Mouse (Mus musculus) urinary bladder, adult 18-20 months (tissue): ENCODE data around the gene Olfr820.
"Not testable (repeated sequence)": the region's sequence is repeated elsewhere in the genome, so short reads cannot be mapped to it uniquely, and the experiment has no call there.

Experiments used
- DNase-seq, 2 experiments: peaks; one replicate each; pipeline ENCODE4 v3.0.0; 2022; ENCODE audit warnings: low spot score in 2 of 2, mixed read lengths in 2 of 2

Olfr820 gene

GRCm38 (mm10) chr10:130012321-130012720 lies at the start of gene Olfr820:
Gene Olfr820 (plus strand): TSS chr10:130012621.
- no peak for DNase-seq

- not testable (repeated sequence) for DNase-seq
Observed at GRCm38 (mm10) chr10:129966232-129966631, 46.2 kb upstream of the Olfr820 start.

GRCm38 (mm10) chr10:129967166-129967565 lies 45.3 kb upstream of the Olfr820 start, which contains the start of gene Olfr819:
Gene Olfr819 (minus strand): TSS chr10:129967266.
- not testable (repeated sequence) for DNase-seq

GRCm38 (mm10) chr10:129972994-129973393 lies 39.4 kb upstream of the Olfr820 start:
- DNase-seq: not testable (repeated sequence)

GRCm38 (mm10) chr10:129976040-129976439 lies 36.4 kb upstream of the Olfr820 start, which contains the start of gene Olfr247:
Gene Olfr247 (minus strand): TSS chr10:129976140.
- DNase-seq: not testable (repeated sequence)

- not testable (repeated sequence) for DNase-seq
Observed at GRCm38 (mm10) chr10:129981867-129982266, 30.6 kb upstream of the Olfr820 start.

GRCm38 (mm10) chr10:129984962-129985361 lies 27.5 kb upstream of the Olfr820 start, which contains the start of gene Gm10310:
Gene Gm10310 (minus strand): TSS chr10:129985062.
- DNase-seq: not testable (repeated sequence)

- DNase-seq: not testable (repeated sequence)
Observed at GRCm38 (mm10) chr10:130004104-130004503, 8.3 kb upstream of the Olfr820 start.

- not testable (repeated sequence) for DNase-seq
Observed at GRCm38 (mm10) chr10:130005366-130005765, 7.1 kb upstream of the Olfr820 start.

- DNase-seq: no peak
Observed at GRCm38 (mm10) chr10:130030048-130030447, 17.6 kb downstream of the Olfr820 start, which contains the start of gene Olfr821. Gene Olfr821 (plus strand): TSS chr10:130030348.

- no peak for DNase-seq
Observed at GRCm38 (mm10) chr10:130037096-130037495, 24.7 kb downstream of the Olfr820 start.
